Mouse (Mus musculus) liver, adult 2 months (tissue): ENCODE data around the gene Cop1. TPM values are rescaled to one million over a fixed set of nuclear protein-coding genes. Genes with fewer than 3 reads are reported as not detected.
A peak's percentile ranks its signal among the peaks of the same experiment; 100 is the strongest.

Experiments
- DNase-seq: peaks from one replicate; pipeline ENCODE4 v3.0.0-alpha.2; 2011; ENCODE audit warnings: low read depth, low spot score; ENCODE audit errors: extremely low read depth
- H3K27ac ChIP-seq: fragments of 200-500 bp; replicated peaks from 2 replicates; pipeline ENCODE4 v1.5.1; 2012; ENCODE audit warnings: low read depth, mild to moderate bottlenecking, control low read depth, inconsistent platforms, low read length; ENCODE audit not compliant: insufficient read depth
- H3K27me3 ChIP-seq: fragments of 200-500 bp; 2 replicates; pipeline ENCODE4 v1.6.1; 2012; ENCODE audit warnings: mild to moderate bottlenecking, moderate library complexity, low read length, inconsistent platforms; ENCODE audit not compliant: control insufficient read depth, insufficient read depth
- H3K36me3 ChIP-seq: fragments of 200-500 bp; 2 replicates; pipeline ENCODE4 v1.6.1; 2012; ENCODE audit warnings: low read length, inconsistent platforms; ENCODE audit not compliant: control insufficient read depth, insufficient read depth
- H3K4me1 ChIP-seq: fragments of 200-500 bp; 2 replicates; pipeline ENCODE4 v1.6.1; 2011; ENCODE audit warnings: low read length; ENCODE audit not compliant: control insufficient read depth, insufficient read depth
- H3K4me3 ChIP-seq: fragments of 200-500 bp; 2 replicates; pipeline ENCODE4 v1.5.1; 2011; ENCODE audit warnings: low read depth, mild to moderate bottlenecking, control low read depth, low read length, moderate library complexity; ENCODE audit not compliant: insufficient read depth
- H3K79me2 ChIP-seq: fragments of 200-500 bp; 2 replicates; pipeline ENCODE4 v1.6.1; 2012; ENCODE audit warnings: inconsistent platforms, mild to moderate bottlenecking, low read length, moderate library complexity; ENCODE audit not compliant: control insufficient read depth, insufficient read depth
- H3K9ac ChIP-seq: fragments of 200-500 bp; 2 replicates; pipeline ENCODE4 v1.6.1; 2012; ENCODE audit warnings: low read depth, mild to moderate bottlenecking, control low read depth, inconsistent platforms, low read length
- CTCF ChIP-seq: fragments of 200-500 bp; IDR thresholded peaks from 2 replicates; pipeline ENCODE4 v1.5.1; 2011; ENCODE audit warnings: low read depth, low read length, control low read depth
- POLR2A ChIP-seq: fragments of 200-500 bp; IDR thresholded peaks from 2 replicates; pipeline ENCODE4 v1.6.1; 2011; ENCODE audit warnings: low read length, control low read depth; ENCODE audit not compliant: insufficient read depth; ENCODE audit errors: extremely low read depth
- whole genome bisulfite sequencing: fragments of 180-500 bp; shearing (Covaris S2); methylation state at CpG from one replicate; pipeline ENCODE4 v1.1.7; 2018; 5-methylcytosine and 5-hydroxymethylcytosine counted together
- polyA plus RNA-seq: library from polyadenylated mRNA; depleted of rRNA; stranded (reverse); fragments of >200 nt; gene quantifications from 2 replicates; pipeline ENCODE4 v1.2.3, GENCODE M21; 2012
- total RNA-seq: library from RNA; depleted of rRNA; stranded (reverse); fragments of >200 nt; gene quantifications from 2 replicates; pipeline ENCODE4 v1.2.3, GENCODE M21; 2014

The Cop1 gene
- total and polyA plus RNA-seq, 2 experiments: 30.4 to 94.6 TPM

GRCm38 (mm10) chr1:159235674-159236073 lies 3.6 kb downstream of the Cop1 start:
- WGBS: 85% methylated on average over 2 of the region's 2 CpGs
- Histone ChIP-seq H3K27ac (no peak overlapping the region), H3K4me1 (peaks cover 14% of the 10 kb centered on the region; the same call in 1 of the 2 replicates), H3K4me3 (no peak overlapping the region), H3K79me2 (peaks cover 12% of the 10 kb centered on the region; the same call in 1 of the 2 replicates), H3K27me3 (no peaks in the 10 kb centered on the region), H3K36me3 (peaks cover 6% of the 10 kb centered on the region), H3K9ac (no peak overlapping the region)
- TF ChIP-seq CTCF (no peak), POLR2A (no peak)
- DNase-seq: no peak

- no peak overlapping the region for H3K4me3 ChIP-seq
- no peaks in the 10 kb centered on the region for H3K27me3 ChIP-seq
- H3K4me1 ChIP-seq: peaks cover 13% of the 10 kb centered on the region; the same call in 1 of the 2 replicates
- peaks cover 9% of the 10 kb centered on the region for H3K36me3 ChIP-seq
- 32% methylated on average over 6 of the region's 6 CpGs for WGBS
- no peak overlapping the region for H3K27ac ChIP-seq
- peak; percentile 69 for DNase-seq
- peaks cover 8% of the 10 kb centered on the region; the same call in 1 of the 2 replicates for H3K79me2 ChIP-seq
- H3K9ac ChIP-seq: no peak overlapping the region
- no peak for TF ChIP-seq CTCF
- TF ChIP-seq POLR2A: no peak
These were observed 6.0 kb downstream of the Cop1 start for GRCm38 (mm10) chr1:159238147-159238546.

- H3K27me3 ChIP-seq: no peaks in the 10 kb centered on the region
- H3K79me2 ChIP-seq: no peaks in the 10 kb centered on the region
- H3K27ac ChIP-seq: peak overlapping the region; percentile 35; the same call in 1 of the 2 replicates
- WGBS: 33% methylated on average over 2 of the region's 2 CpGs
- TF ChIP-seq CTCF (no peak), POLR2A (no peak)
- peak; percentile 85 for DNase-seq
- no peak overlapping the region for H3K4me3 ChIP-seq
- peaks cover 21% of the 10 kb centered on the region for H3K36me3 ChIP-seq
- H3K9ac ChIP-seq: no peak overlapping the region
- H3K4me1 ChIP-seq: 0 out of 2 replicates have a peak, but pooled peaks cover 4% of the 10 kb centered on the region
These were observed 18.2 kb downstream of the Cop1 start for GRCm38 (mm10) chr1:159250320-159250719.

- Histone ChIP-seq H3K4me3 (no peak overlapping the region), H3K4me1 (0 out of 2 replicates have a peak, but pooled peaks cover 4% of the 10 kb centered on the region), H3K36me3 (peaks cover 28% of the 10 kb centered on the region), H3K79me2 (no peaks in the 10 kb centered on the region), H3K27me3 (no peaks in the 10 kb centered on the region), H3K9ac (no peak overlapping the region), H3K27ac (no peak overlapping the region)
- no peak for TF ChIP-seq CTCF
- TF ChIP-seq POLR2A: no peak
- DNase-seq: no peak
- WGBS: 89% methylated on average over 2 of the region's 2 CpGs
These were observed 21.0 kb downstream of the Cop1 start for GRCm38 (mm10) chr1:159253078-159253477.

GRCm38 (mm10) chr1:159254906-159255685 lies 23.0 kb downstream of the Cop1 start:
- Histone ChIP-seq H3K36me3 (peaks cover 30% of the 10 kb centered on the region), H3K4me1 (0 out of 2 replicates have a peak, but pooled peaks cover 6% of the 10 kb centered on the region), H3K27me3 (no peaks in the 10 kb centered on the region), H3K9ac (no peak overlapping the region), H3K79me2 (no peaks in the 10 kb centered on the region), H3K27ac (no peak overlapping the region), H3K4me3 (no peak overlapping the region)
- 55% methylated on average over 5 of the region's 5 CpGs for WGBS
- no peak for TF ChIP-seq CTCF
- no peak for TF ChIP-seq POLR2A
- DNase-seq: no peak

GRCm38 (mm10) chr1:159256543-159256942 lies 24.4 kb downstream of the Cop1 start:
- Histone ChIP-seq H3K79me2 (peaks cover 2% of the 10 kb centered on the region; the same call in 1 of the 2 replicates), H3K36me3 (peaks cover 28% of the 10 kb centered on the region)

More at GRCm38 (mm10) chr1:159256543-159256942, 24.4 kb downstream of the Cop1 start:
- no peak for DNase-seq
- H3K4me1 ChIP-seq: 0 out of 2 replicates have a peak, but pooled peaks cover 2% of the 10 kb centered on the region
- 91% methylated on average over 1 of the region's 1 CpGs for WGBS
- H3K4me3 ChIP-seq: no peak overlapping the region
- no peak overlapping the region for H3K27ac ChIP-seq
- H3K9ac ChIP-seq: no peak overlapping the region
- no peak for TF ChIP-seq CTCF
- TF ChIP-seq POLR2A: no peak
- H3K27me3 ChIP-seq: no peaks in the 10 kb centered on the region
